Mouse (Mus musculus) frontal cortex, postnatal 14 days (tissue): ENCODE measurements around the gene Vinac1.
"Not testable (repeated sequence)": the region's sequence is repeated elsewhere in the genome, so short reads cannot be mapped to it uniquely, and the experiment has no call there.

ENCODE experiments used
- DNase-seq, 2 experiments: peaks; one replicate each; pipeline ENCODE4 v3.0.0; 2022; ENCODE audit warnings: low spot score in 2 of 2

Vinac1 gene

GRCm38 (mm10) chr2:129038937-129039631 lies 8.9 kb downstream of the Vinac1 start:
- no peak for DNase-seq

DNA sequence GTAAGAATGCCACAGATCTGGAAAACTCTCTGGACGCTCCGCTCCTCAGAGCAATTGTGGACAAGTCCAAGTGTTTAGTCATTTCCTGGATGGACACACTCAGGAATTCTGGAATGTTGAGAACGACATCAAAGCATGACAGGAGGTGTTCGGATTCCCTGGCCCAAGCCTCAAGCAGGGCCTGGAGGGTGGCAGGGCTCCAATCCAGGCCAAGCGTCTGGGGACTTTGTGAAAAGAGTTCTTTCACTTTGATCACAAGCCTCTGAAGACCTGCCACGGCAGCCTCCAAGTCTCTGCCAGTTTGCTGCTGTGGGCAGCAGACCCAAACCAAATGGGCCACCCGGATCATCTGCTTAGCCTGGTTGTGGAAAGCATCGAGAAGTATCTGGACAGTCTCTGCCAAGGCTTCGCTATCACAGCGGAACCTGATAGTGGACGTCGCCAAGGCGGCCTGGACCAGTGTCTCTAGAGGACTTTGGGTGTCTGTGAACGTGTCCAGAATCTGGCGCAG lies 9.5 kb downstream of the Vinac1 start:
- no peak for DNase-seq

DNA sequence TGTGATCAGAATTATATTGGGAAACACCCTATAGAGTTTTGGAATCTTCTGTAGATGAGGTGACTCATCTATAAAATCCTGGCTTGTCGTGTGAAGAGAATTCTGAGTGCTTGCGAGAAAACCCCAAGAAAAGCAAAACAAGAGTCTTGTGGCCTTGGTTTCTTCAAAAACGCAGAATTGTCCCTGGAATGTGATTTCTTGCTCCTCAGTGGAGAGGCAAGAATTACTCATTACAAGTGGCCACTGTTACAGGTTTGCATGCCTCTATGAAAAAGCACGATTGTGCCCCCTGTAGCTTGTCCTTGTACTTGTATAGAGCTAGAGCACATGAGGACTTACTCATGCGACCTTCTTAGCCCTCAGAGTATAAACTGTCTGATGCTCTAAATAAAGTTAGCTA lies 12.6 kb downstream of the Vinac1 start:
- DNase-seq = no peak

GRCm38 (mm10) chr2:129024820-129025219 lies 23.2 kb downstream of the Vinac1 start:
- no peak for DNase-seq

GRCm38 (mm10) chr2:129020106-129020505 lies 27.9 kb downstream of the Vinac1 start:
- DNase-seq = no peak

- DNase-seq = not testable (repeated sequence)
These were observed 39.1 kb downstream of the Vinac1 start for GRCm38 (mm10) chr2:129008867-129009266.

- DNase-seq = no peak
These were observed 41.7 kb downstream of the Vinac1 start for GRCm38 (mm10) chr2:129006194-129006749.

GRCm38 (mm10) chr2:129004872-129005271 lies 43.1 kb downstream of the Vinac1 start:
- no peak for DNase-seq

DNA sequence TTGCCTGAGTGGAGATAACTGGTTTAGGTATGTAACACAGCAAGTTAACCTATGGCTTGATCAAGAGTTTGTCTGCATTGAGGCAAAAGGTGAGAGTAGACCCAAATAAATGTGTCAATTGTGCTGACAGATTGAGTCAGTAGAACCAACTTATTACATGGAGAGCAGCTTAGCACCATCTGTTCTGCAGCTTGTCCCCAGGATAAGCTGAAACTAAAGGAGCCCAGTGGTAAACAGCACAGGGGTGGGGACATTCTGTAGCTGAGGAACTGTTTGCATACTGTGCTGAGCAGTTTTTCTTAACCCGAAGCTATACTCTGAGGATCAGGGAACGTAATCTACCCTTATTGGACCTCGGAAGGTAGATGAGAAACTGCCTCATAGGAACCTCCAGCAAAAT lies 63.2 kb downstream of the Vinac1 start:
- DNase-seq = no peak

DNA sequence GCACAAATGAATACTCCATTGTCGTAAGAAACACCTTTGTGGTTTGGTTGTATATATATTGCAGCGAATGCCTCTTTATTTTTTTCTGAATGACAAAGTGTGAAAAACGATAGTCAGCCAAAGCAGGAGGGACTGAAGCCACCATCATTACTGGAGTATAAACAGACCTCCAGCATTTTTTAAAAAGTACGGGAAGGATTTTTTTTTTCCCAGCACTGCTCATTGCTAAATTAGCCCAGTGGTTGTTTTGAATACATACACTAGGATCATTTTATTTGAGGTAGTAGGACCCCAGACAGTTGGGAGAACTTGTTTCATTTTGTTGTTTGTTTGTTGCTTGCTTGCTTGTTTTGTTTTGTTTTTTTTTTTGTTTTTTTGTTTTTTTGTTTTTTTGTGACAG lies 72.4 kb downstream of the Vinac1 start:
- no peak for DNase-seq
